Mouse (Mus musculus) CH12.LX (cell line): Measurements from ENCODE around the gene Pam16. TPM values are rescaled to one million over a fixed set of nuclear protein-coding genes. Genes with fewer than 3 reads are reported as not detected.

ENCODE experiments used
- DNase-seq: peaks from one replicate; pipeline ENCODE4 v3.0.0-alpha.2; 2013; ENCODE audit errors: extremely low read depth
- H3K27ac ChIP-seq: 2 replicates; pipeline ENCODE4 v1.5.1; 2012; ENCODE audit warnings: low read depth, mild to moderate bottlenecking, control low read depth, moderate library complexity; ENCODE audit not compliant: insufficient read depth
- H3K27me3 ChIP-seq: replicated peaks from 2 replicates; pipeline ENCODE3; 2012; ENCODE audit warnings: inconsistent platforms
- H3K36me3 ChIP-seq, 2 experiments: replicated peaks in 1 of 2; 2 replicates each; pipeline versions ENCODE3 to v1.6.1; 2012; ENCODE audit warnings: inconsistent platforms in 1 of 2, low read length in 1 of 2, mild to moderate bottlenecking in 1 of 2, mixed read lengths in 1 of 2, moderate library complexity in 1 of 2; ENCODE audit not compliant: control insufficient read depth in 1 of 2, insufficient read depth in 1 of 2
- H3K4me1 ChIP-seq, 2 experiments: 2 replicates each; pipeline ENCODE4 v1.6.1; 2012; ENCODE audit warnings: inconsistent platforms in 1 of 2, moderate library complexity in 1 of 2; ENCODE audit not compliant: insufficient read depth in 2 of 2, control insufficient read depth in 1 of 2
- H3K4me2 ChIP-seq: 2 replicates; pipeline ENCODE4 v1.6.1; 2012; ENCODE audit warnings: low read depth, mild to moderate bottlenecking, control low read depth; ENCODE audit not compliant: poor library complexity, insufficient read depth, severe bottlenecking
- H3K4me3 ChIP-seq, 3 experiments: fragments of 150-350 bp in 1 of 3; sonication (generic) in 1 of 3; replicated peaks in 1 of 3; 2 replicates each; pipeline versions ENCODE3 to v1.5.1; 2011 to 2012; ENCODE audit warnings: low read depth in 2 of 3, low read length in 2 of 3, mild to moderate bottlenecking in 2 of 3, moderate library complexity in 2 of 3, control low read depth in 1 of 3, improper control_type of control experiment in 1 of 3, inconsistent platforms in 1 of 3, mixed read lengths in 1 of 3; ENCODE audit not compliant: poor library complexity in 1 of 3
- H3K79me2 ChIP-seq: replicated peaks from 2 replicates; pipeline ENCODE4 v1.6.1; 2012; ENCODE audit warnings: mild to moderate bottlenecking, moderate library complexity; ENCODE audit not compliant: control insufficient read depth, poor library complexity, insufficient read depth, severe bottlenecking; ENCODE audit errors: extremely low read depth
- H3K9ac ChIP-seq: 2 replicates; pipeline ENCODE4 v1.6.1; 2012; ENCODE audit warnings: low read depth, mild to moderate bottlenecking, control low read depth, moderate library complexity; ENCODE audit not compliant: insufficient read depth
- H3K9me3 ChIP-seq: replicated peaks from 2 replicates; pipeline ENCODE3; 2012; ENCODE audit warnings: low read length, inconsistent platforms, mixed read lengths
- BHLHE40 ChIP-seq: IDR thresholded peaks from 2 replicates; pipeline ENCODE4 v1.6.1; 2011; ENCODE audit warnings: mild to moderate bottlenecking, low read depth, low read length, improper control_type of control experiment
- CHD1 ChIP-seq: IDR thresholded peaks from 2 replicates; pipeline ENCODE4 v1.6.1; 2012; ENCODE audit warnings: low read depth, low read length, improper control_type of control experiment, inconsistent platforms
- CHD2 ChIP-seq: IDR thresholded peaks from 2 replicates; pipeline ENCODE4 v1.6.1; 2011; ENCODE audit warnings: low read length, improper control_type of control experiment
- CTCF ChIP-seq, 2 experiments: IDR thresholded peaks in 1 of 2; conservative IDR thresholded peaks in 1 of 2; 2 replicates each; pipeline ENCODE4 v1.5.1; 2011 to 2012; ENCODE audit warnings: low read depth in 2 of 2, low read length in 2 of 2, improper control_type of control experiment in 1 of 2, inconsistent platforms in 1 of 2, mild to moderate bottlenecking in 1 of 2, moderate library complexity in 1 of 2
- E2F4 ChIP-seq: IDR thresholded peaks from 2 replicates; pipeline ENCODE4 v1.6.1; 2011; ENCODE audit warnings: low read depth, low read length, improper control_type of control experiment; ENCODE audit not compliant: insufficient replicate concordance
- ELF1 ChIP-seq: IDR thresholded peaks from 2 replicates; pipeline ENCODE4 v1.6.1; 2014; ENCODE audit warnings: low read depth, mild to moderate bottlenecking, inconsistent platforms, low read length, improper control_type of control experiment
- EP300 ChIP-seq: IDR thresholded peaks from 2 replicates; pipeline ENCODE4 v1.6.1; 2011; ENCODE audit warnings: low read length, improper control_type of control experiment
- ETS1 ChIP-seq: conservative IDR thresholded peaks from 2 replicates; pipeline ENCODE4 v1.6.1; 2012; ENCODE audit warnings: low read depth, mild to moderate bottlenecking, inconsistent platforms, low read length, improper control_type of control experiment, moderate library complexity
- JUN ChIP-seq: IDR thresholded peaks from 2 replicates; pipeline ENCODE4 v1.6.1; 2011; ENCODE audit warnings: low read depth, mild to moderate bottlenecking, low read length, improper control_type of control experiment, moderate library complexity; ENCODE audit not compliant: insufficient read depth
- MAX ChIP-seq: IDR thresholded peaks from 2 replicates; pipeline ENCODE4 v1.6.1; 2011; ENCODE audit warnings: low read length, improper control_type of control experiment
- MEF2A ChIP-seq: IDR thresholded peaks from 2 replicates; pipeline ENCODE4 v1.6.1; 2014; ENCODE audit warnings: low read depth, mild to moderate bottlenecking, inconsistent platforms, low read length, improper control_type of control experiment, borderline replicate concordance
- MXI1 ChIP-seq: IDR thresholded peaks from 2 replicates; pipeline ENCODE4 v1.6.1; 2011; ENCODE audit warnings: mild to moderate bottlenecking, low read depth, low read length, improper control_type of control experiment
- TBP ChIP-seq: conservative IDR thresholded peaks from 2 replicates; pipeline ENCODE4 v1.6.1; 2011; ENCODE audit warnings: low read depth, low read length, improper control_type of control experiment
- TCF12 ChIP-seq: IDR thresholded peaks from 2 replicates; pipeline ENCODE4 v1.6.1; 2014; ENCODE audit warnings: low read depth, mild to moderate bottlenecking, inconsistent platforms, low read length, improper control_type of control experiment
- USF1 ChIP-seq: IDR thresholded peaks from 2 replicates; pipeline ENCODE4 v1.6.1; 2014; ENCODE audit warnings: low read depth, mild to moderate bottlenecking, inconsistent platforms, low read length, improper control_type of control experiment
- USF2 ChIP-seq: conservative IDR thresholded peaks from 2 replicates; pipeline ENCODE4 v1.6.1; 2011; ENCODE audit warnings: low read depth, low read length, improper control_type of control experiment
- ZC3H11A ChIP-seq: IDR thresholded peaks from 2 replicates; pipeline ENCODE4 v1.6.1; 2012; ENCODE audit warnings: low read depth, mild to moderate bottlenecking, inconsistent platforms, low read length, improper control_type of control experiment
- ZMIZ1 ChIP-seq: IDR thresholded peaks from 2 replicates; pipeline ENCODE4 v1.6.1; 2012; ENCODE audit warnings: low read depth, mild to moderate bottlenecking, inconsistent platforms, low read length, improper control_type of control experiment
- ZNF384 ChIP-seq: IDR thresholded peaks from 2 replicates; pipeline ENCODE4 v1.6.1; 2012; ENCODE audit warnings: low read depth, low read length, improper control_type of control experiment, inconsistent platforms
- dilution Hi-C: fragments of 300-500 bp; cut with MboI; formaldehyde crosslinking; loops from 2 replicates; pipeline ENCODE4 v1.14.3; 2020; ENCODE audit warnings: low sequenced_read_pairs; ENCODE audit not compliant: extremely low pct_unique_long_range_greater_than_20kb, extremely low pct_ligation_motif_present
- in situ Hi-C: fragments of 300-500 bp; cut with MboI; formaldehyde crosslinking; loops from 3 replicates; pipeline ENCODE4 v1.14.3; 2019; ENCODE audit warnings: low sequenced_read_pairs, low pct_ligation_motif_present, low pct_unique_long_range_greater_than_20kb, mixed read lengths
- polyA plus RNA-seq: library from polyadenylated mRNA; unstranded; fragments of >175 nt; gene quantifications from 2 replicates; pipeline ENCODE4 v1.2.1, GENCODE M21; 2012; ENCODE audit warnings: low read depth; ENCODE audit not compliant: insufficient read length
- total RNA-seq, 2 experiments: library from RNA; depleted of rRNA; stranded (reverse); fragments of 300-350 nt in 1 of 2; fragments of >200 nt in 1 of 2; gene quantifications; 2 replicates each; pipeline ENCODE4 v1.2.3; 2012 to 2014

Pam16 gene
- total and polyA plus RNA-seq, 3 experiments: 11.6 to 152 (median 103) TPM

DNA sequence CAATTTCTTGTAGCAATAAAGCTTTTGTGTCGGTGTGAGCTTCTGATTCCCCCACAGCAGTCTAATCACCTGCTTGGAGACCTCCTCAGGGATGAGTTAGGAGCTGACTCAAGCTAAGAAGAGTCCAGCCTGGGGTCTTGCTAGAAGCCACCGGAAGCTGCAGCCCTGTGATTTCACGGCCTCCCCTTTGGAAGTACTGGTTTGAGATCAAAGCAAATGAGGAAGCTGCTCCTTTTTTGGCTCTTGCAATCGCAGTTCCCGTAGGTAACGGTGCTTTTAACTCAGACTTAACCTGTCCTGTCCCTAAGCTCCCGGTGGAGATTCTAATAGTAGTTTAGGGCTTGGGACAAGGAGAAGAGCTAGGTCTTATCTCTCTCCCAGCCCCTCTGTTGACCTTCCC, 46.2 kb downstream of the Pam16 start:
- Histone ChIP-seq H3K4me1 (peaks cover 0 to 16% of the 10 kb centered on the region in 2 experiments; a peak in 2 of 4 replicates), H3K27me3 (no peaks in the 10 kb centered on the region), H3K4me3 (no peak overlapping the region), H3K36me3 (no peaks in the 10 kb centered on the region), H3K79me2 (no peaks in the 10 kb centered on the region), H3K4me2 (no peak overlapping the region), H3K27ac (no peak overlapping the region), H3K9me3 (no peaks in the 10 kb centered on the region), H3K9ac (no peak overlapping the region)
- no peak for TF ChIP-seq TBP
- TF ChIP-seq EP300: no peak
- TF ChIP-seq ZMIZ1: no peak
- TF ChIP-seq USF2: no peak
- no peak for TF ChIP-seq CHD1
- TF ChIP-seq CHD2: no peak
- no peak for TF ChIP-seq MXI1
- TF ChIP-seq MAX: no peak
- TF ChIP-seq TCF12: no peak
- TF ChIP-seq CTCF (conservative IDR thresholded peaks at IDR 0.05 in 1 of 2, IDR thresholded peaks at IDR 0.05 in 1 of 2; ENCODE audit: low read depth in 2 of 2, low read length in 2 of 2): no peak
- TF ChIP-seq ZC3H11A: no peak
- no peak for TF ChIP-seq BHLHE40
- TF ChIP-seq ZNF384: no peak
- TF ChIP-seq ETS1: no peak
- no peak for TF ChIP-seq MEF2A
- no peak for TF ChIP-seq JUN
- dilution Hi-C loops: no loop called here
- in situ Hi-C loops: no loop called here
- DNase-seq: no peak

DNA sequence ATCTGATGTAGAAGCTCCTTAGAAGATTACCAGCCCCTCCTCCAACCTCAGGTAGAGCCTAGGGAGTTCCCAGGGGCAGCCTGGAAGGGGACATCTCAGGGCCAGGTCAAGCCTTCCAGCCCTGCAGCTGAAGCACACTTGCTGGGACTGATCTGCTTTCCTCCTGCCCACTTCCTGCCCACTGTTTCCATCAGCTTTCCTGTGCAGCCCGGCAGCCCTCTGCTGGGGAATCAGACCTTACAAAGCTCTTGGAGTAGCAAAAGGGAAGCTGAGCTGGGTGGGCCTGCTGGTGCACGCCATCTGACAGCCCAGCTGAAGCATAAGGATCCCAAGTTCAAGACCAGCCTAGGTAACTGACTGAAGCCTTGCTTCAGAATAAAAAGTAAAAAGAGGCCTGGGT, 47.9 kb downstream of the Pam16 start:
- DNase-seq: no peak
- Histone ChIP-seq H3K9me3 (no peaks in the 10 kb centered on the region), H3K27me3 (no peaks in the 10 kb centered on the region), H3K27ac (no peak overlapping the region), H3K79me2 (no peaks in the 10 kb centered on the region), H3K4me3 (no peak overlapping the region), H3K36me3 (no peaks in the 10 kb centered on the region), H3K9ac (no peak overlapping the region), H3K4me1 (peaks cover 0 to 17% of the 10 kb centered on the region in 2 experiments; a peak in 2 of 4 replicates), H3K4me2 (no peak overlapping the region)
- dilution Hi-C loops: no loop called here
- TF ChIP-seq ELF1: peak; percentile 15; the same call in 1 of the 2 replicates
- TF ChIP-seq BHLHE40: no peak
- no peak for TF ChIP-seq ZMIZ1
- TF ChIP-seq USF1: no peak
- TF ChIP-seq CTCF (conservative IDR thresholded peaks at IDR 0.05 in 1 of 2, IDR thresholded peaks at IDR 0.05 in 1 of 2; ENCODE audit: low read depth in 2 of 2, low read length in 2 of 2): 0 out of 4 replicates have a peak, but pooled peaks of 1 of the 2 experiments have one; percentile 15
- no peak for TF ChIP-seq E2F4
- in situ Hi-C loops: no loop called here
